Mouse (Mus musculus): ENCODE measurements around the gene Gm9837.
"Not testable (repeated sequence)": the region's sequence is repeated elsewhere in the genome, so short reads cannot be mapped to it uniquely, and the experiment has no call there.

Gene Gm9837

DNA sequence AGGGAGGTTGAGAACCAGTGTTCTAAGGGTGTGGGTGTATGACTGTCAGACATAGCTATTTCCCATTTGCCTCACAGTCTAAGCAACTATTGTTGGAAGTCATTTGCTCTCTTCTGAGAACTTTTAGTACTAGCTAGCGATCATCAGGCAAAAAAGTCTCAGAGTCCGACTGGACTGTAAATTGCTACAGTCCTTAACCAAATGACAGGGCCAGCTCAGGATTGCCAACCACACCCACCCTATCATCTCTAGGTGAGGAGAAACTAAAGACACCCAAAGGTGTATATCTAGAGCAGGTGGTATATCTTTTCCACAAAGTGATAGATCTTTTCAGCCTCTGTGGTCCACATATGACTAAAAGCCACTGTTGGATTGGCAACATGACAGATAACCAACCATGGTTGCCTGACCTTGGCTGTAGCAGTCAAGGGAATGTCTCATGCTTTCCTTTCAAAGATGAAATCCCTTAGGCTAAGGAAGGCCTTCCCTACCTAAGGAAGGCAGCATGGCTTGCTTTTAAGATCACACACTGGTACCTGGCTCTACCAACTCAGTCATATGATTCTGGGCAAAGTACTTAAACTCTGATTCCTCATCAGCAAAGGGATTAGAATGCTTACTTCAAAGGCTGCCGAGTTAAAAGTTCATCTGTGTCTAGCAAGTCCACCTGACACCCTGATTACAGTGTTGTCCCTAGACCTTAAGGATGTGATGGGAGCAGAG lies 42.1 kb downstream of the Gm9837 start:
- DNase-seq (ENCODE audit: extremely low read depth, insufficient read length, low spot score): no peak

DNA sequence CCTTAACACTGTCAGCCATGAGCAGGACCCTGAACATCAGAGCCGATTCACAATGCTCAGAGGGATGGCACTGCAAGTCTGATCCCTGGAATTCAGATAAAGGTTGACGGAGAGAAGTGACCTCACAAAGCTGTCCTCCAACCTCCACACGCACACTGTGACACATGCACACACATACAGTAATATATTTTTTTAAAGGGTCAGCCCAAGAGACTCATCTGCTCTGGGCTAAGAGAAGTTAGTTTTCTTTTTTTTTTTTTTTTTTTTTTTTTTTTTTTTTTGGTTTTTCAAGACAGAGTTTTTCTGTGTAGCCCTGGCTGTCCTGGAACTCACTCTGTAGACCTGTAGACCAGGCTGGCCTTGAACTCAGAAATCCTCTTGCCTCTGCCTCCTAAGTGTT lies 43.4 kb downstream of the Gm9837 start:
- DNase-seq (ENCODE audit: extremely low read depth, insufficient read length, low spot score): not testable (repeated sequence)

DNA sequence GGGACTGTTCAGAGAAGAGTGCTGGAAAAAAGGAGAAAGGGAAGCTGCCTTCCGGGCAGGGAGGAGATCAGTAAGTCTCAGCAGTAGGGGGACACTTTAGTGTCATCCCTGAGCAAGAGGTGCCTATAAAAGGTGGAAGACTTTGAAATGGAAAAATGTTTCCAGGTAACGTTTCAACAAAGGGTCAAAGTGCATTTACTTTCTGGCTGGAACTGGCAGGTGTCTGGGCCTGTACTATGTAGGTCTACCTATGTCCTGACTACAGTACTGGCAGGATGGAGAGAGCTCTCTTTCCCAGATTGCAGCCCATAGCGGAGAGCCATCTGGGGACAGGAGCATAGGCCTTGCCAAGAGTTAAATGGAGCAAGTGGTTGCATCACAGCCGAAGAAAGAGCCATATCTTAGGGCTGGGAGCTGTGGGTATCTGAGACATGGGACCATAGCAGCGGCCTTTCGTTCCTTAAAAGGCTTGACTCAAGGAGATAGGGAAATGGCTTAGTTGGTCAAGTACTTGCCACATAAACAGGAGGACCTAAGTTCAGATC lies 44.5 kb downstream of the Gm9837 start:
- DNase-seq (ENCODE audit: extremely low read depth, insufficient read length, low spot score): no peak

DNA sequence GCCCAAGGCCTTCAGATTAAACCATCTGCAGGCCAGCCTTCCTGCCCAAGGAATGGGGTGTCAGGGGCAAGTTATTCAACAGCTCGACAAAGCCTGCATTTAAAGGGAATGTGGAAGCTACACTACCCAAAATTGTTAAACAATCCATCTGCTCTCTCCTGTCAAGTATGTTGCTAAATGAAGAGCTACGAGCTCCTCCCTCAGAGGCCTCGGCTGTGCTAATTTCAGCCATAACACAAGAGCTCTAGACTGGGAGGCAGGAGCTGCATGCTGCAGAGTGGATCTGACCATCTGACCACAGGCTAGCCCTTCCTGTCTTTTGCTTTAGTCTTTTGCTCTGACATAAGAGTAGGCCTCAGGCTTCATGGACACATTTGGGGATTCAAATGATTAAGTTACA lies 45.0 kb downstream of the Gm9837 start:
- no peak for DNase-seq (ENCODE audit: extremely low read depth, insufficient read length, low spot score)

DNA sequence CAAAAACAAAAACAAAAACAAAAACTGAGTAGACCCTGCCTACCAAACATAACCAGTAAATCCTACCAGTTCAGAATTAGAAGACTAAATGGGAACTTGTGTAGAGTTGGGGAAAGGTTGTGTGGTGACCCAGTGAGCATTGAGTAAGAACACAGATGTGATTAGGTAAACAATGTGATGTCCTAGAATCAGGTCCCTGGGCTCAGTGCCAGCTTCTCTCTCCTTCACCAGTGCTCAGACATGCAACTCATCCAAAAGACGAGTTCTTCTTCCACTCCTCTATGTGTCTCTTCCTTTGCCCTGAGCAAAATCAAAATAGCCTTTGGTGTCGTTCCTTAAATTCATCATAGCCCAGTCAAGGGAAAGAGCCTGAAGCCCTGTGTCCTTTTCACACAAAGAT lies 45.5 kb downstream of the Gm9837 start:
- DNase-seq (ENCODE audit: extremely low read depth, insufficient read length, low spot score): no peak

DNA sequence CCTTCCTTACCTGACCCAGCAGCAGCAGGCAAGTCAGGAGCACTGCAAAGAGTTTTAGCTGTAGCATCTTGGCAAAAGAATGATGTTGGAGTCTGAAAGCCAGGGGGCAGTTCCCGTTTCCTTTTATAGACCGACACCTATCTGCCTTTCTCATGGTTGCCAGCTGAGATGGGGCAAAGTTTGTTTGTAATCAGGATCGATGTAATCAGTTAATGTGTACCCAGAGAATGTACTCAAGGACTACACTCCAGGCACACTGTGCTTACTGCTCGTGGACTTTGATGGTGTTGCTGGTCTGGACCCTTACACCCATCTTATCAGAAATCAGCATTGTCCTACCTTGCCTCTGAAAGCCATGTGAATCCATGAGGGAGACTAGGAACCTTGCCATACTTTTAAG lies 47.2 kb downstream of the Gm9837 start, which contains the start of gene Leap2:
Gene Leap2 (minus strand): TSS at position 135 of the 400 bp plus-strand sequence.
- no peak for DNase-seq (ENCODE audit: extremely low read depth, insufficient read length, low spot score)

Measured in 3134 (cell line).